Mouse (Mus musculus) brain, embryonic 18.5 days (tissue): ENCODE measurements at regions not wholly inside any gene's neighbourhood (a gene's known extent, or its start where the extent isn't known, plus 50 kb on each side); places are given as distances from the start of the nearest gene placed in this dataset.

Experiments used
- DNase-seq: peaks from one replicate; pipeline ENCODE4 v3.0.0-alpha.2; 2012; ENCODE audit warnings: low read depth, low spot score

GRCm38 (mm10) chr2:30743976-30744620 lies 59.4 kb downstream of the 1700001O22Rik start:
- DNase-seq = no peak

DNA sequence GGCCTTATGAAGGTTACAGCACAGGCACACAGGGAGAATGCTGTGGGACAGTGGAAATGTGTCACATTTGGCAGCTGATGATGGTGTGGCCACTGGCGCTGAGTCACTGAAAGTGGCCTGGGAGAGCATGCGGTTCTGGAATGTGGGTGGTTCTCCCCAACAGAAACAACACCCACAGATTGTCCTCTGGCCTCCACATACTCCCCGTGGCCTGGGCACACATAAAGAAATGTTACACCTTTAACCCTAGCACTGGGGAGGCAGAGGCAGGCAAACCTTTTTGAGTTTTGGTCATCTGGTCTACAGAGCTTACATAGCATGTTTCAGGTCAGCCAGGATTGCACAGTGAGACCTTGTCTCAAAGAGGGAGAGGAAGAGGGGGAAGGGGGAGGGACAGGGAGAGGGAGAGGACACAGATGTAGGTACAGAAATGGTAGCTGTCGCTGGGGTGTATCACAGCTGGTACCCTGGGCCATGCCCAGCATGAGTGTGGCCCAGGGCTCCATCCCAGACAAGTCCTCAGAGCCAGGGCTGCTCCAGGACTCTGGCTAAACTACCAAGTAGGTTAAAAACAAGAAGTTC lies 60.1 kb downstream of the 1700001O22Rik start:
- no peak for DNase-seq

DNA sequence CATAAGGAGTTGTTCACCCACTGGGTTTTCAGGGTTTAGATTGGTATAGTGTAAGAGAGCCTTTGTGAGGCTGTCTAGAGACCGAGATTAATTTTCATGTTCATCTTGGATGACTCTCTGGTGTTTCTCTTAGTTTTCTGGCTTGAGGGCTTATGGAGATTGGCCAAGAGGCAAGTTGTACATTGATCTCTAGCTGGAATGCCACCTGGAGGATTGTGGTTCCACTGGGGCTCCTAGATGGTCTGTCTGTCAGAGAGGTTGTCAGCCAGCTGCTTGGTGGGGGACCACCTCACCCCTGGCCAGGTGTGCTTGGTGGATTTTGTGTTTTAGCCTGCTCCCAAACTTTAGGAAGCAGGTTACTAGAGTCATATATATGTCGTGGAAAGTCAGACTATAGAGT lies 62.0 kb downstream of the 1700001O22Rik start:
- no peak for DNase-seq

DNA sequence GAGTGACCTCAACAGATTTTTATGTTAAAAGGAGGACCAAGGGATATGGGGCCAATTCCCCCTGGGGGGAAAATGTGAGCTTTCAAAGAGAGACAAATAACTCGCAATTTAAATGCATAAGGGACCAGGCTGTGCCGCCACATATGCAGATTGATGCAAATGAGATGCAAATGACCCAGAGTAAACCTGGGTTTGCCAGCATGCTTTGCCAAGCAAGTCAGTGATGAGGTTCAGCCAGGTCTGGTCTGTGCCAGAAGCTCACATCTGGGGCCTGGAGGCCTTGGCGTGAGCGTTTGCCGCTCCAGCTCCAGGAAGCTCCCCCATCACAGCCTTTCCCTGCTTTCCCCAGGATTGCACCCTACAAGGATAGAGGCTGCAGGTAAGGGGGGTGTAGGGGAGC lies 65.7 kb downstream of the 1700001O22Rik start:
- DNase-seq = no peak

- DNase-seq = no peak
Observed at GRCm38 (mm10) chr2:30736705-30737104, 66.8 kb downstream of the 1700001O22Rik start.

DNA sequence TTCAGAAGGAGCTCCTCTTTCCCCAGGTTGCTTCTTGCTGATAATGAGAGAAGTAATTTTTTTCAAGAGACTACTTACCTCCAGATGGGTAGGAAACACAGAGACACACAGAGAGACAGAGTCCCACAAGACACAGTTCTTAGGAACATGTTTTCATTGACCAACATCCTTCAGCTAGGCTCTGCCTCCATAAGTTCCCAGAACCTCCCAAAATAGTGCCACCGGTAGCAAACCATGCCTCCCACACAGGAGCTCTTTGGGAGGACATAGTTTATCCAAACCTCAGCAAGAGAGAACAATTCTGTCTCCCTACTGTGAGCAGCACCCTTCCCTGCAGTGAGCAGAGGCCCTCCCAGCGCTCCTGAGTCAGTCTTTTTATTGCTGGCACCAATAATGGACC lies 67.2 kb downstream of the 1700001O22Rik start:
- no peak for DNase-seq

- DNase-seq = no peak
Observed at GRCm38 (mm10) chr2:30733853-30734252, 69.6 kb downstream of the 1700001O22Rik start.

GRCm38 (mm10) chr2:30731832-30732231 lies 71.6 kb downstream of the 1700001O22Rik start:
- no peak for DNase-seq

- no peak for DNase-seq
Observed at GRCm38 (mm10) chr2:30727948-30728347, 75.5 kb downstream of the 1700001O22Rik start.

GRCm38 (mm10) chr2:30725601-30726489 lies 77.6 kb downstream of the 1700001O22Rik start:
- no peak for DNase-seq

- no peak for DNase-seq
Observed at GRCm38 (mm10) chr2:30725186-30725585, 78.3 kb downstream of the 1700001O22Rik start.

DNA sequence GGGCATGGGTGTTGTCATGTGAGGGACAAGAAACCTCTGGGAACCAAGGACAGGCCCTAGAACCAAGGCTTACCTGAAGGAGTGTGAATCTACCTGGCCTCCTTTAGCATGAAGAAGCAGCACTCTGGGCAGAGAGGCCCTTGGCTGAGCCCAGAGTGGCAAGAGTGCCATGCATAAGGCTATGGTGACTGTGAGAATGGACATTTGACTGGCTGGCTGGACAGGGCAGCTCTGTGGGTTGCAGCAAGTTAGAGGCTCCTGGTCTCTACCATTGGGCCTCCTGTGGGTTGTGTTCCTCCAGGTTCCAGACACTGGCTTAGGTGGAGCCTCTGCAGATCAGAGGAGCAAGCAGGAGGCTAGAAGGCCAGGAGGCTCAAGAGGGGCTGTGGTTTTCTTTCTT lies 78.9 kb downstream of the 1700001O22Rik start:
- no peak for DNase-seq

DNA sequence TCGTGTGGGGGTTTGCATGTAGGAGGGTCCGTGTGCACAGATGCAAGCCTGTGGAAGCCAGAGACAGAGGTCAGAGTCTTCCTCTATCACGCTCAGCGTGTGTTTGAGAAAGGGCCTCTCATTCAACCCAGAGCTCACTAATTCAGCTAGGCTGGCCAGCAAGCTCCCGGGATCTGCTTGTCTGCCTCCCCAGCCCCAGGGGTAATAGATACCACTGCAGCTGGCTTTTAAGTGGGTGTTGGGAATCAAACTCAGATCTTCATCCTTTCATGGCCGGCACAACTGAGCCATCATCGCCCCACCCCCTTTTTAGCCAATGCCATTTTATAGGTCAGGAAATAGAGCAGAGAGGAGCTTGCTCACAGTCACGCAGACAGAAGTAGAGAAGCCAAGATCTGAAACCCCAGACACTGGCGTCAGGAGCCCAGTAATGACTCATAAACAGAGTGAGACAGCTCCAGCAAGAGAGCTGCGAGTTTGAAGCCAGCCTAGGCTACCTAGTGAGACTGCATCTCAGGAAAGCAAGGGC lies 80.3 kb downstream of the 1700001O22Rik start:
- no peak for DNase-seq

DNA sequence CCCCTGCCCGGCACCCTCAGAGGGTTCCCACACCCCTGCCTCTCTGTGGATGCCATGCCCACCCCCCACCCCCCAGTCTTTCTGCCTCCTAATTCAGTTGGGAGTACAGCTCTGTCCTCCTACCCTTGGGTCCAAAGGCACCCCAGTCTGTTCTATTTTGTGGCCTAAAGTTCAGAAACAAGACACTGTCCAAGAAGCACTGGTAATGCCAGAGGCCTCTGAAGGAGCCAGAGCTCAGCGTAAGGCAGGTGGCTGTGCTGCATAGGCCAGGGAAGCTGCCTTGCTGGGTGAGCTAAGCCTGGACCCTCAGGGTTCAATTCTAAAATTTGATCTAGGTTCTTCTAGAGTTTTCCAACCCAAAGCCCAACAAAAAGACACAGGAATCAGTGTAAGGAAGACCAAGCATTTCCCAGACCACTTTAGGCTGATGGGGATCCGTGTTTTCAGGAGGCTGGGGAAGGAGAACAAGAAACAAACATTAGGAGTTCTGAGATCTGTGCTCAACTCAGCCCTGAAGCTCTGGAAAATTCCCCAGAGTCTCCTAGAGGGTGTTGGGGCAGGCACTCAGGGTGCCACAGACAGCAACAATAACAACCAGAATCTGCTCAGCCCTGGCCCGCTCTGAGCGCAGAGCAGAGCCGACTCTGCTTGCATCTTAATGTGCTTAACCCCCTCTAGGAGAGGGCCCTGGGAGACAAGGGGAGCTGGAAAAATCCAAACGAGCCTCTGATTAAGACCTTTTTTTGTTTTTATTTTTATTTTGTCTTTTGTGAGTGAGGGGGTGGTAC lies 81.0 kb downstream of the 1700001O22Rik start:
- no peak for DNase-seq

DNA sequence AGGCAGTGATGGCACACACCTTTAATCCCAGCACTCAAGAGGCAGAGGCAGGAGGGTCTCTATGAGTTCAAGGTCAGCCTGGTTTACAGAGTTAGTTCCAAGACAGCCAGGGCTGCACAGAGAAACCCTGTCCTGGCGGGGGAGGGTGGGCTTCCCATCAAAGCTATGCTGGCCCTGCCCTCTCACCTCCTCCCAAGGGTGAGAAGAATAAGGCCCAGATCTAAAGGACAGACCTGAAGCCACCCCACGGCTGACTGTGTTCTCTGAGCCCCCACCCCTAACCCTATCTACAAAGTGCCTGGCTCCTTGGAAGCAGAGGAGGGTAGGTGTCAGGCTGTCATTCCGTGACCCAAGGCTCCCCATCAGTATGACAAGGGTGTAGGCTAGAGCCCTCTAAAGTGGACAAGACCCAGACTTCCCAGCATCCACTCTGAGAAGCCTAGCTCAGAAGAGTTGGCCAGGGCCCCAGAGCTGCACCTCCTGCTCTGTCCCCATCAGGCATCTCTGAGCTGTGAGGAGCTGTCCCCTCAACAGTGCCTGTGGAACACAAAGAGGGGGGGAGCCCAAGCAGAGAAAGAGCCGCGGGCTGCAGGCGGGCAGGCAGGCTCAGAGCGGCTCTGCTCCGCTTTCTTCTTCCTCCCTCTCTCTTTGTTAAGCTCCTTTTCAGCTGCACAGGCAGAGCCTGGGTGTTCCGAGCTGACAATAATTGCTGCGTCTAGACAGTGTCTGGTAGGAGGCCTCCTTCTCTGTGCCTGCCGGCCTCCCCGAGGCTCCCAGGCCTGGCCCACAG lies 81.8 kb downstream of the 1700001O22Rik start:
- no peak for DNase-seq

DNA sequence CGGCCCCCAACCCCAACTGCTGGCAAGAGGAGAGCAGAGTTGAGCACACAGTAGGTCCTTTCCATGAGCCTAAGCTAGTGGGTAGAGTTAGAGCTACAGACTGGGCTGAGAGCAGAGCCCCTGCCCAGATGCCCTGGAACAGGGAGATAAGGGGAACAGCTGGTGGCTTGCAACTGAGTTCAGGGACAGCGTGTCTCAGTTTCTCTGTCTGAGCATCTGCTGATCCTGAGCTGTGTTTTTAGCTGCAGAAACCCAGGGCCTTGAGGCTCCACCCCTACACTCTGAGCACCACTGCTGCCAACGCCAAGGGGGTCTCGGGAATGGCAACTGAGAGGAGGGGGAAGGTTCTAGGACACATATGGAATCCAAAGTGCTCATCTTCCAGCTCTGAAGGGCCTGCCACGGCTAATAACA lies 82.4 kb downstream of the 1700001O22Rik start:
- DNase-seq = no peak

DNA sequence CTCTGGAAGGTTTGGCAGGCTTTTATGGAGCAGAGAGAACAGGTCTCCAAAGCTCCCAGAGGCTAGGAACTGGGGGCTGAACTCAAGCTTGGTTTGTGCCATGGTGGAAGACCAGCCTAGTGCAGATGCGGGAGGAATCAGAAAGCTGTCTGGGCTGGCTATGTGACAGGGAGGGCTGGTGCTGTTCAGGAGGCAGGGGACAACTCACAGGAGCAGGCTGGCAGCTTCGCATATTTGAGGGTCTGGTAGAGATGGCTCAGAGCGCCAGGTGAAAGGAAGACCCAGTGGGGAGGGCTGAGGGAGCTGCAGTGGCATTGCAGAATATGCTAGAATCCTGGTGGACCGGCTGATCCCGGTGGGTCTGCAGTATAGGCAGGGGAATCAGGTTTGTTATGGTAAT lies 83.2 kb downstream of the 1700001O22Rik start:
- no peak for DNase-seq

GRCm38 (mm10) chr2:30719611-30720290 lies 83.7 kb downstream of the 1700001O22Rik start:
- no peak for DNase-seq

DNA sequence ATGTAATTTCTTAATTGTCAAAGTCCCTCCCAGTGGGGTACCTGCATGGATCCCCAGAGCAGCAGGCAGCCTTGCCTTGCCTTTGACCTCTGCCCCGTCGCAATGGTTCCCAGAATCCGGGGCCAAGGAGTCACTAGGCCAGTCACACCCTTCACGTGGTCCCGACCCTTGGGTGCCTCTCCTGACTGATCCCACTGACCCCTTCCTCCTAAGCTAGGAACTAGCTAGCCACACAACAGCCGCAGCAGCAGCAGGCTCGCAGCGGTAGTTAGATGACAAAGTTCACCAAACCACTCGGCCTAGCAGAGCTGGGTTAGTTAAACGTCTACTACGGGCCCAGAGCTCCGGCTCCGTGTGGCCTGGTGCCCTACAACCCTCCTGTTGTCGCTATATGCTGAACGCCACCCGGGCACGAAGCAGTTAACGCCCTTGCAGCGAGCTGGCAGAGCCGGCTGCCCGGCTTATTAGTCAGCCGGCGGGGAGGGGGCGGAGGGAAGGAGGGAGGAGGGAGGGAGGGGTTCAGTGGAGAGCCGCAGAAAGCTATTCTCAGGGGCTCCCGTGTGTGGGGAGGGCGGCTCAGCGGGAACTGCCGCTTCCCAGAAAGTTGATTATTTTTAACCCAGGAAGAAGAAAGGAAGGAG lies 84.6 kb downstream of the 1700001O22Rik start:
- DNase-seq = peak; percentile 86

GRCm38 (mm10) chr2:30718329-30718675 lies 85.2 kb downstream of the 1700001O22Rik start:
- peak; percentile 86 for DNase-seq
